Mouse (Mus musculus): ENCODE measurements at regions not wholly inside any gene's neighbourhood (a gene's known extent, or its start where the extent isn't known, plus 50 kb on each side); places are given as distances from the start of the nearest gene placed in this dataset.

- TF ChIP-seq CTCF (IDR thresholded peaks at IDR 0.05; ENCODE audit: low read depth, low read length): no peak
- no peak for TF ChIP-seq POLR2A (IDR thresholded peaks at IDR 0.05; ENCODE audit: borderline replicate concordance, low read depth, low read length)
- Histone ChIP-seq H3K4me1 (ENCODE audit: control insufficient read depth, insufficient read depth, low read length) (peaks cover 7% of the 10 kb centered on the region), H3K4me3 (ENCODE audit: insufficient read depth, low read length) (no peak overlapping the region), H3K27ac (ENCODE audit: insufficient read depth, low read depth, low read length) (no peak overlapping the region)
Observed at GRCm38 (mm10) chr17:83098679-83099413, 116.2 kb upstream of the Pkdcc start.

GRCm38 (mm10) chr17:83101035-83101434 lies 114.1 kb upstream of the Pkdcc start:
- Histone ChIP-seq H3K4me3 (ENCODE audit: insufficient read depth, low read length) (no peak overlapping the region), H3K27ac (ENCODE audit: insufficient read depth, low read depth, low read length) (no peak overlapping the region), H3K4me1 (ENCODE audit: control insufficient read depth, insufficient read depth, low read length) (peaks cover 7% of the 10 kb centered on the region)
- no peak for TF ChIP-seq POLR2A (IDR thresholded peaks at IDR 0.05; ENCODE audit: borderline replicate concordance, low read depth, low read length)

GRCm38 (mm10) chr17:83101756-83102155 lies 113.3 kb upstream of the Pkdcc start:
- no peak for TF ChIP-seq POLR2A (IDR thresholded peaks at IDR 0.05; ENCODE audit: borderline replicate concordance, low read depth, low read length)
- no peak for TF ChIP-seq CTCF (IDR thresholded peaks at IDR 0.05; ENCODE audit: low read depth, low read length)
- peaks cover under 1% of the 10 kb centered on the region; the same call in 1 of the 2 replicates for H3K4me1 ChIP-seq (ENCODE audit: control insufficient read depth, insufficient read depth, low read length)
- no peak overlapping the region for H3K4me3 ChIP-seq (ENCODE audit: insufficient read depth, low read length)
- H3K27ac ChIP-seq (ENCODE audit: insufficient read depth, low read depth, low read length): no peak overlapping the region

- no peak for TF ChIP-seq POLR2A (IDR thresholded peaks at IDR 0.05; ENCODE audit: borderline replicate concordance, low read depth, low read length)
- no peak for TF ChIP-seq CTCF (IDR thresholded peaks at IDR 0.05; ENCODE audit: low read depth, low read length)
- H3K4me1 ChIP-seq (ENCODE audit: control insufficient read depth, insufficient read depth, low read length): no peaks in the 10 kb centered on the region
- no peak overlapping the region for H3K4me3 ChIP-seq (ENCODE audit: insufficient read depth, low read length)
- H3K27ac ChIP-seq (ENCODE audit: insufficient read depth, low read depth, low read length): no peak overlapping the region
Observed at GRCm38 (mm10) chr17:83102675-83103412, 112.2 kb upstream of the Pkdcc start.

GRCm38 (mm10) chr17:83108151-83108550 lies 106.9 kb upstream of the Pkdcc start:
- Histone ChIP-seq H3K27ac (ENCODE audit: insufficient read depth, low read depth, low read length) (no peak overlapping the region), H3K4me3 (ENCODE audit: insufficient read depth, low read length) (no peak overlapping the region), H3K4me1 (ENCODE audit: control insufficient read depth, insufficient read depth, low read length) (no peaks in the 10 kb centered on the region; the same call in 1 of the 2 replicates)
- TF ChIP-seq CTCF (IDR thresholded peaks at IDR 0.05; ENCODE audit: low read depth, low read length): no peak
- TF ChIP-seq POLR2A (IDR thresholded peaks at IDR 0.05; ENCODE audit: borderline replicate concordance, low read depth, low read length): no peak

- TF ChIP-seq CTCF (IDR thresholded peaks at IDR 0.05; ENCODE audit: low read depth, low read length): no peak
- no peak for TF ChIP-seq POLR2A (IDR thresholded peaks at IDR 0.05; ENCODE audit: borderline replicate concordance, low read depth, low read length)
- Histone ChIP-seq H3K4me3 (ENCODE audit: insufficient read depth, low read length) (no peak overlapping the region), H3K4me1 (ENCODE audit: control insufficient read depth, insufficient read depth, low read length) (no peaks in the 10 kb centered on the region; the same call in 1 of the 2 replicates), H3K27ac (ENCODE audit: insufficient read depth, low read depth, low read length) (no peak overlapping the region)
Observed at GRCm38 (mm10) chr17:83109792-83110440, 105.2 kb upstream of the Pkdcc start.

GRCm38 (mm10) chr17:83110556-83110955 lies 104.5 kb upstream of the Pkdcc start:
- no peaks in the 10 kb centered on the region; the same call in 1 of the 2 replicates for H3K4me1 ChIP-seq (ENCODE audit: control insufficient read depth, insufficient read depth, low read length)
- H3K4me3 ChIP-seq (ENCODE audit: insufficient read depth, low read length): no peak overlapping the region
- H3K27ac ChIP-seq (ENCODE audit: insufficient read depth, low read depth, low read length): no peak overlapping the region
- TF ChIP-seq CTCF (IDR thresholded peaks at IDR 0.05; ENCODE audit: low read depth, low read length) (no peak), POLR2A (IDR thresholded peaks at IDR 0.05; ENCODE audit: borderline replicate concordance, low read depth, low read length) (no peak)

GRCm38 (mm10) chr17:83115146-83115545 lies 99.9 kb upstream of the Pkdcc start:
- Histone ChIP-seq H3K4me1 (ENCODE audit: control insufficient read depth, insufficient read depth, low read length) (no peaks in the 10 kb centered on the region), H3K4me3 (ENCODE audit: insufficient read depth, low read length) (no peak overlapping the region), H3K27ac (ENCODE audit: insufficient read depth, low read depth, low read length) (no peak overlapping the region)
- TF ChIP-seq POLR2A (IDR thresholded peaks at IDR 0.05; ENCODE audit: borderline replicate concordance, low read depth, low read length) (no peak), CTCF (IDR thresholded peaks at IDR 0.05; ENCODE audit: low read depth, low read length) (no peak)

GRCm38 (mm10) chr17:83115832-83116480 lies 99.1 kb upstream of the Pkdcc start:
- Histone ChIP-seq H3K4me3 (ENCODE audit: insufficient read depth, low read length) (no peak overlapping the region), H3K4me1 (ENCODE audit: control insufficient read depth, insufficient read depth, low read length) (no peaks in the 10 kb centered on the region)

More at GRCm38 (mm10) chr17:83115832-83116480, 99.1 kb upstream of the Pkdcc start:
- no peak overlapping the region for H3K27ac ChIP-seq (ENCODE audit: insufficient read depth, low read depth, low read length)
- TF ChIP-seq CTCF (IDR thresholded peaks at IDR 0.05; ENCODE audit: low read depth, low read length): no peak
- TF ChIP-seq POLR2A (IDR thresholded peaks at IDR 0.05; ENCODE audit: borderline replicate concordance, low read depth, low read length): no peak

Measured in bone marrow macrophage, adult 2 months (primary cell).